Mouse (Mus musculus) MEL (cell line): Measurements from ENCODE around the gene Kdm6b.

Source experiments
- E2F4 ChIP-seq: IDR thresholded peaks from 2 replicates; pipeline ENCODE4 v1.6.1; 2011; ENCODE audit warnings: low read depth, low read length, improper control_type of control experiment, borderline replicate concordance
- RCOR1 ChIP-seq: IDR thresholded peaks from 2 replicates; pipeline ENCODE4 v1.6.1; 2012; ENCODE audit warnings: low read depth, mild to moderate bottlenecking, inconsistent platforms, low read length, improper control_type of control experiment

DNA sequence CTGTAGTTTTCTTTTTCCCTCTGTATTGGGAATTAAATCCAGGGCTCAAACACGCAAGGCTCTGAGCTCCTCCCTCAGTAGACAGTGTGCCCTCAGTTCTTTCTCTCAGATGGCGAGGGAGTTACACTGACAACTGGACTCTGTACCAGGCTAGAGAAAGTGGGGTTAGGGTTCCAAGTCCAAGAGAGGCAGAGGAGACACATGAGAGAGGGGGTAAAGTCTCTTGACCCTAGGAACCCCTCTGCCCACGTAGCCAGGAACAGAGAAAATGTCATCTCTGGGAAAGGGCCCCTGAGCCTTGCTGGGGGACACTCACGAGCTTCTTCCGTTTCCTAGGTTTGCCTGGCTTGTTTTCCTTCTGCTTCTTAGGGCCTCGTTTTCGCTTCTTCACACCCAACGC, 49.1 kb downstream of the Kdm6b start:
- TF ChIP-seq RCOR1, result no peak
- TF ChIP-seq E2F4, result no peak
